Mouse (Mus musculus): ENCODE results near the gene Nprl3.
"Not testable (repeated sequence)": the region's sequence is repeated elsewhere in the genome, so short reads cannot be mapped to it uniquely, and the experiment has no call there.

Gene Nprl3

GRCm38 (mm10) chr11:32225222-32226104, 42.0 kb downstream of the Nprl3 start:
- no peak for DNase-seq (ENCODE audit: low spot score in 2 of 2)

- DNase-seq (ENCODE audit: low spot score in 2 of 2): no peak
Measured at GRCm38 (mm10) chr11:32224468-32225139, 42.9 kb downstream of the Nprl3 start.

DNA sequence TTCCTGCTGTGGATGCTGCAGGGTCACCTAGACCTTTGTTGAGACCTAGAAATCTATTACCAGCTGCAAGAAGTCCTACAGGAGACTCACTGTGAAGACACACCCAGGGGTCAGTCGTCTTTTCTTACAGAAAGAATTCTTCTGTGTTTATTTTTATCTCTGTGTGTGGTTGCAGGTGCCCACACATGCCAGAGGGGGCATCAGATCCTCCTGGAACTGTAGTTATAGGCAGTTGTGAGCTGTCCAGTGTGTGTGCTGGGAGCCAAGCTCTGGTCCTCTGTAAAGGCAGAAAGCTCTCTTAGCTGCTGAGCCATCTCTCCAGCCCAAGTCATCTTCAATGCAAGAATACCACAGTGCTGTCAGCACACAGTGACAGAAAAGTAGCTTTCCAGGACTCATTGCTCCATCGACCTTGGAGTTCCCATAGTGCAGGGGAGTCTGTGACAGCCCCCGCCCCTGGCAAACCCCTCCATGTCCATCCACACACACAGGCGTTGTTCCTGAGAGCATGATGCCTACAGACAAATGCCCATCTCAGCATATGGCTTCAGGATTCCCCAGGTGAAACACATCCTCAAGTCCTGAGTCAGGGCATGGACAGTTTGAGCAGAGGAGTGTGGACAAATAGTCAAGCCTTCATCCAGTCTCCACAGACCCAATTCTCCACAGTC, 44.1 kb downstream of the Nprl3 start:
- no peak for DNase-seq (ENCODE audit: low spot score in 2 of 2)

DNA sequence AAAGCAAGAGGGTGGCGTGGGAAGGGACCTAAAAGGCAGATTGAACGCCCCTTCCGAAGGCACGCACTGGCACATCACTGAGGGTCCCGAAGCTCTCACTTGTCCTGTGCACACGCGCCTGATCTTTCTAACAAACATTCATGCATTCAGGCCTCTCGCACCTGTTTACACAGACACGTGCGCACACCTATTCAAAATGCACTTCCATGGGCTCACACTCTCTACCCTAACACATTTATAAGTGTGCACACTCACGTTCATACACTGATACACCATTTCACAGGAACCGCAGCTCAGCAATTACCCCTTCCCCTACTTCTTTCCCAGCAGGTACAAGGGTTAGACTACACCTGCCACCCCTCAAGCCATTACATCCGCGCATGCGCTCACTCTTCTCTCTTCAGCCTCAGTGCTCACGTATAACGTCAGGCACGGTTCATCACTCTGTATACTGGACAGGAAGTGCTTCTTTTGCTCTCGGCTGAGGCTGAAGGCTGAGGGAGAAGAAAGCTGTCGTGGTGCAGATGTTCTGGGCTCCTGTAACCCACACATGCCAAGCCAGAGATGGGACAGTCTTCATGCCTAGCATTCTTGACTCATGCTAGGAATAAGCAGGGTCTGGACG, 44.8 kb downstream of the Nprl3 start:
- DNase-seq (ENCODE audit: low spot score in 2 of 2): peak in 1 of 2 experiments; percentile 52

DNA sequence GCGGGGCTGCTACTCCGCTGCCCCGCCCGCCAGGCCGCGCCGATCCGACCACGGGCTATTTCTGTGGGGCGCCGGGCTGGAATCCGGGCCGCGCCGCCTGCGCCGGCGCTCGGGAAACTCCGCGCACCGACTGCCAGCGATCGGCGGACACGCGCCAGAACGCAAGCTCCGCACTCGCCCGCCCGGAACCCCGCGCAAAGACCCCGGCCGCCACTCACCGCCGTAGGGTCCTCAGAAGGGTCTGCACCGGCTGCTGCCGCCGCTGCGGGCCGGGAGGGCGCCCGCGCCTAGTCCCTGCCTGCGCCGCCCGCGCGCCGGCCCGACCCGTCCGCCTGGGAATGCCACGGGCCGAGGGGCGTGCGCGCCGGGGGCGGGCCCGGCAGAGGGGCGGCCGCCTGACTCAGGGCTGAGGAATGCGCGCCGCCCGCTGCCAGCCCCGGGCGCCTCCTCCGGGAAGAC, 45.5 kb downstream of the Nprl3 start, which contains the start of gene Rhbdf1:
Gene Rhbdf1 (minus strand): TSS at position 350 of the 459 bp plus-strand sequence.
- DNase-seq (ENCODE audit: low spot score in 2 of 2): no peak

DNA sequence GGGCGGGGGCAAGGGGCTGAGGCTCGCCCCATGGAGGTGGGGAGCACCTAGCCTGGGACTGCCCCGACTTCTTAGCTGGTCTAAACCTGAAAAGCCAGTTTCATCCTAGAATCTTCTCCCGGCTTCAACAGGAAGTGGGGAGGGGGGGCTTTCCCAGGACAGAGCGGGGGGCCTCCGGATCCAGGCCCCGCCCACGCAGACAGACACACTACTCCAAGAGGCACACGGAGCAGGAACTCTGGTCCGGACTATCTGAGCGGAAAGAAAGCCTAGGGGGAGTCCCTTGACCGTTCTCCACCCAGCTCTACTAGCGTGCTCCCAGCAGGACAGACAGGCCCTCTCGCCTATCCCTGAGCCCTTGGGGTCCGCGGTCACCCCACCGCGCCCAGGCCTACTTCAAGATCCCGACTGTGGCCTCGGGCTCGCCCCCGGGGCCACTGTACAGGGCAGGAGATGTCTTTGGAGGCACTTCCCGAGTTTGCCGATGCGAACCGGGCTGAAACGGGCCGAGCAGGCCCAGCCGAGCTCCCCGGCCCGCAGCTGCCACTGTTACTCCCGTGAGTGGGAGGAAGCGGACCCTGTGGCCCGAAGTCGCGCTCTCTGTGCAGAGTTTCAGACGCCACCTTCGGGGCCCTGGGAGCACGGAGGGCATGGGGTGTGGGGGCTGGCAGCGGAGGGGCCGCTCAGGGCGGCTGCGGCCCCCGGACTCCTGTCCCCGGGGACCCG, 46.1 kb downstream of the Nprl3 start:
- no peak for DNase-seq (ENCODE audit: low spot score in 2 of 2)

- DNase-seq (ENCODE audit: low spot score in 2 of 2): no peak
Measured at GRCm38 (mm10) chr11:32220607-32221224, 46.8 kb downstream of the Nprl3 start.

GRCm38 (mm10) chr11:32219287-32219686, 48.2 kb downstream of the Nprl3 start:
- no peak for DNase-seq (ENCODE audit: low spot score in 2 of 2)

DNA sequence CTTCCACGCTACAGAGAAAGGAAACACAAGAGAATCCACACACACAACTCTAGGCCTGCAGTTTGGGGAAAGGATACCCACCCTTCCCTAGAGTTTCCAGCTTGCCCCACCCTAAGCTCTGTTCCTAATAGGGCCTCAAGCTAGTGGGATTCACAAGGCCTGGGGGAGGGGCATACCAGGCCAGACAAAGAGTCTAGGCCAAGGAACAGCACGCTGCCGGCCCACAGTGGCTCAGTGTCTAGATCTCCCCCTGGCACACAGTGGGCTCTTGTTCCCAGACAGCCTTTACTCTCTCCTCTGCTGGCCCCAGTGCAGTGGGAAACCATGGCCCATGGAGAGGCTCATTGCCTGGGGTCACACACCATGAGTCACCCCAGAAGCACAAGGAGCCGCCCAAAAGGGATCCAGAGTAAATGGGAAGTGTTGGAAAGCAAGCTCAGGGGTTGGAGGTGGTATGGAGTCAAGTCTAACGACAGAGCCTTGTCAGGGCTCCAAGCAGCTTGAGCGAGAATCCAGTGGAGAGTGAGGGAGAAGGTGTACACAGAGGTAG, 48.9 kb downstream of the Nprl3 start:
- DNase-seq (ENCODE audit: low spot score in 2 of 2): no peak

GRCm38 (mm10) chr11:32216851-32217250, 50.7 kb downstream of the Nprl3 start:
- peak; percentile 53 to 66 for DNase-seq (ENCODE audit: low spot score in 2 of 2)

- DNase-seq (ENCODE audit: low spot score in 2 of 2): no peak
Measured at GRCm38 (mm10) chr11:32215372-32216162, 51.9 kb downstream of the Nprl3 start.

DNA sequence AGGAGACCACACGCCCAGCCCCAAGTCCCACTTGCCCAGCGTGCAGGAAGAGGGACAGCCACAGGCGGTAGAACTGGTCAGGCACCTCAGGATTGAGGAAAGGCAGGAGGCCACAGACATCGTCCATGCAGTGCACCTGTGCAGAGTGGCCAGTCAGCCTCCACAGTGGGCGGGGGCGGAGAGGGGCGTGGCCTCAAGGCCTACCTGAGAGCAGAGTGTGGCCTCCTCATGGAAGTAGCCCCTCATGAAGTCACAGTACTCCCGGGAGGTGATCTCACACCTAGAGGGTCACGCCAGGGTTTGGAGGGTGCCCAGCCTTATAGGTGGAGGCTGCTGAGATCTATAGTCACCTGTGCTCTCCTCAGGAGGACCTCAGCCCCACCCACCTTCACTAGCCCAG, 56.9 kb downstream of the Nprl3 start:
- DNase-seq (ENCODE audit: low spot score in 2 of 2): no peak

- DNase-seq (ENCODE audit: low spot score in 2 of 2): peak; percentile 96 to 97
Measured at GRCm38 (mm10) chr11:32205058-32205873, 62.2 kb downstream of the Nprl3 start, which contains the start of gene Snrnp25. Gene Snrnp25 (plus strand): TSS chr11:32205415.

DNA sequence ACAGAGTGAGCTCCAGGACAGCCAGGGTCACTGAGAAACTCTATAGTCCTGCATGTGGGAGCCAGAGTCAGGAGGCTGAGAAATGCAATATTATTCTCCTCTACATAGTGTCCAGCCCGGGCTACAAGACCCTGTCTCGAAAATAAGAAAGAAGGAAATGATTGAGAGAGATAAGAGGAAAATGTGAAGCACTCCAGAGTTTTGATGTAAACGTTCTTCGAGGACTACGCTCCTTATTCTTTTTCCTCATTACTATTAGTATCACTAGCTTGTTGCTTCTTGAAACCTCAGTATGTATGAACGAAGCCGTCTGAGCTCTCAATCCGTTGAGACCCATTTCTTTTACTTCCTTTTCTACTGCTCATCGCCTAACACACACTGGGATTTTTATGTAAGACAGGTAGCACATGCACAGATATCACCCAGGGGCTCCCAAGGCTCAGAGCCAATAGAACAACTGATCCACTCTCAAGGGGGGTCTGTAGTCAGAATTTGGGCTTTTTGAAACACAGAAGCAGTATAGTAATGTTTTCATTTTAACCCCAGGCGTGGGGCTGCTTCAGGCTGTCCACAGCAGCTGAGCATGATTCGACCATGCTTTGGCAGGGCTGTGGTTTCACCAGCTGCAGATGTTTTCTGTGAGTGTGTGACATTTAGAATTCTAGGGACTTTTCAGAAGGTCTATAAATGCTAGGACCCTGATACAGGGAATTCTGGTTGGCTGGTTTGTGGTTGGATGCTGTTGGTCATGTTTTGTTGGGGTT, 65.4 kb downstream of the Nprl3 start:
- DNase-seq (ENCODE audit: low spot score in 2 of 2): no peak

DNA sequence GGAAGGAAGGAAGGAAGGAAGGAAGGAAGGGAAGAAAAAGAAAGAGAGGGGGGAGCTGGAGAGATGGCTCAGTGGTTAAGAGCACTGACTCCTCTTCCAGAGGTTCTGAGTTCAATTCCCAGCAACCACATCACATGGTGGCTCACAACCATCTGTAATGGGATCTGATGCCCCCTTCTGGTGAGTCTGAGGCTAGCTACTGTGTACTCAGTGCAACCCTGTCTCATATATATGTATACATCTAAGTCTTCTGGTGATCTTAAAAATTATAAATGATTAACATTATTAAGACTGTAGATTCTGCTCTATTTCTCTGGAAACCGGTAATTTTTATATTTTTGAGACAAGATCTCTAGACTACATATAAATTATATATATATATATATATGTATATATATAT, 66.5 kb downstream of the Nprl3 start:
- not testable (repeated sequence) for DNase-seq (ENCODE audit: low spot score in 2 of 2)

GRCm38 (mm10) chr11:32200075-32200601, 67.4 kb downstream of the Nprl3 start, which contains the start of gene Il9r:
Gene Il9r (minus strand): TSS chr11:32200279.
- DNase-seq (ENCODE audit: low spot score in 2 of 2): peak; percentile 31 to 39

DNA sequence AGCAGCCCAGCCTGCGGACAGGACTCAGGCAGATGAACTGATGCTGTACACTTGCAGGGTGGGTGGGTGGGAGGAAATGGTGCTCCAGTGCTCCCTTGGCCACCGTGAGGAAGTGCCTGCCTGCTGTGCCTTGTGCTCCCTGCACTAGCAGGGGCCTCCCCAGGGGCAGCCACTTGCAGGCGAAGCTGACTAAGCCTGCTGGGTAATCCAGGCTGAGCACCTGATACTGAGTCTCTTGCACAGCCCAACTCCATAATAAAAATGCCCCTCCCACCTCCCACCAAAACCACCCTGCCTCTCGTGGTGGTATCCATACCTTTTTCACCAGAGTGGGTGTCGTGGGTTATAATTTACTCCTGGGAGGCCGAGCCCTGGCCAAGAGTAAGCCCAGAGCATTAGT, 68.3 kb downstream of the Nprl3 start:
- DNase-seq (ENCODE audit: low spot score in 2 of 2): peak in 1 of 2 experiments; percentile 37

Data from spleen, postnatal 36 days (tissue).